27 mouse cellular contexts compared by ENCODE assay signal in the genomic region with DNA sequence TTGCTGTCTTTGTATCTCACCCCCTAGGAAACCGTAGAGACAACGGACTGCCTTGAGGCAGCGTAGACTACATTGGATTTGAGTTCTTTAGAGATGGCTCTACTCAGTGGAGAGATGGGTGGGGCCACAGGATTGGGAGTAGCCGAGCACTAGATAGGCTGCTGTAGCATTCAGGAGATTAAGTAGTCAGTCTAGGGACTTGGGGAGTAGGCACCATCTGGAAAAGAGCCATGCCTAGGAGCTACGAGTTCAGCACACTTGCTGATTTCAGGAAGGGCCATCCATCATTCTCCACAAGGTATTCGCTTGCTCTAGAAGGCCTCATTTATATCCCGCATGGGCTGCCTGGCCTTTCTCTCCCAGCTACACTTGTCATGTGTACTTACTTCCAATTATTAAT. TPM values are rescaled to one million over a fixed set of nuclear protein-coding genes. Genes with fewer than 3 reads are reported as not detected.
DNase-seq lines count a peak whose midpoint lies in the region; ATAC-seq lines count a peak whose summit lies in the region.
"Had no signal": no experiment of that assay in that cellular context is flagged by ENCODE, and none has a peak within 500 bp of the region (broad histone marks: within the 10 kb centered on the region; RNA-seq: fewer than 3 reads in every experiment).

No protein-coding gene starts in this region.

- no peaks in the 10 kb centered on the region for H3K9me3 ChIP-seq in neural tube, embryonic 14.5 days (ENCODE audit: control insufficient read depth, low read length)
- no peaks in the 10 kb centered on the region for H3K9me3 ChIP-seq in hindbrain, embryonic 15.5 days
- H3K9me3 ChIP-seq: forebrain, embryonic 10.5 days; heart, embryonic 12.5 days; kidney, embryonic 15.5 days; liver, embryonic 13.5 days; midbrain, embryonic 13.5 days; neural tube, embryonic 13.5 days had no signal

- ATAC-seq in neural tube, embryonic 14.5 days (ENCODE audit: low read depth), result peak; percentile 26; the same call in 1 of the 2 replicates
- peak; percentile 57 for ATAC-seq in hindbrain, embryonic 15.5 days (ENCODE audit: low FRiP score, low read depth)
- ATAC-seq: forebrain, embryonic 16.5 days; midbrain, embryonic 13.5 days had no signal

- H3K4me2 ChIP-seq in neural tube, embryonic 14.5 days (ENCODE audit: low read depth, low read length), result no peak overlapping the region
- H3K4me2 ChIP-seq in hindbrain, embryonic 15.5 days, result no peak overlapping the region
- H3K4me2 ChIP-seq: heart, embryonic 12.5 days; kidney, embryonic 15.5 days; liver, embryonic 13.5 days; lung, embryonic 14.5 days; midbrain, embryonic 13.5 days; neural tube, embryonic 13.5 days had no signal

- no peaks in the 10 kb centered on the region for H3K27me3 ChIP-seq in neural tube, embryonic 14.5 days (ENCODE audit: control insufficient read depth, insufficient read depth, low read length)
- H3K27me3 ChIP-seq in hindbrain, embryonic 15.5 days, result no peaks in the 10 kb centered on the region
- H3K27me3 ChIP-seq: midbrain, embryonic 13.5 days; neural tube, embryonic 13.5 days had no signal

- H3K4me3 ChIP-seq in neural tube, embryonic 14.5 days (ENCODE audit: low read depth, low read length), result no peak overlapping the region
- no peak overlapping the region for H3K4me3 ChIP-seq in hindbrain, embryonic 15.5 days
- H3K4me3 ChIP-seq: forebrain, embryonic 10.5 days; heart, embryonic 12.5 days; kidney, embryonic 15.5 days; liver, embryonic 13.5 days; midbrain, embryonic 13.5 days; neural tube, embryonic 13.5 days had no signal

- no peak overlapping the region for H3K9ac ChIP-seq in neural tube, embryonic 14.5 days (replicated peaks; ENCODE audit: low read depth, low read length)
- no peak overlapping the region for H3K9ac ChIP-seq in hindbrain, embryonic 15.5 days
- H3K9ac ChIP-seq: heart, embryonic 12.5 days; kidney, embryonic 15.5 days; liver, embryonic 13.5 days; lung, embryonic 14.5 days; midbrain, embryonic 13.5 days; neural tube, embryonic 13.5 days had no signal

- no peaks in the 10 kb centered on the region for H3K36me3 ChIP-seq in neural tube, embryonic 14.5 days (ENCODE audit: control insufficient read depth, insufficient read depth, low read length)
- no peaks in the 10 kb centered on the region for H3K36me3 ChIP-seq in hindbrain, embryonic 15.5 days
- H3K36me3 ChIP-seq: forebrain, embryonic 10.5 days; heart, embryonic 12.5 days; kidney, embryonic 15.5 days; liver, embryonic 13.5 days; midbrain, embryonic 13.5 days; neural tube, embryonic 13.5 days had no signal

- 55% methylated on average over 7 of the region's 7 CpGs for WGBS in neural tube, embryonic 14.5 days
- WGBS in hindbrain, embryonic 15.5 days, result 58% methylated on average over 7 of the region's 7 CpGs

- H3K4me1 ChIP-seq in neural tube, embryonic 14.5 days (ENCODE audit: control insufficient read depth, insufficient read depth, low read length), result no peaks in the 10 kb centered on the region
- H3K4me1 ChIP-seq in hindbrain, embryonic 15.5 days (replicated peaks), result peaks cover 15% of the 10 kb centered on the region
- H3K4me1 ChIP-seq: liver, embryonic 13.5 days; midbrain, embryonic 13.5 days had no signal

- DNase-seq in embryo, embryonic 10.5 days (ENCODE audit: low spot score), result peak; percentile 15
- DNase-seq in embryo, embryonic 11 days, result no peak
- DNase-seq in neural tube, embryonic 10.5 days (ENCODE audit: extremely low spot score, low spot score), result no peak
- no peak for DNase-seq in heart, adult 11 months
- DNase-seq in frontal cortex, adult 2 months (ENCODE audit: extremely low spot score in 1 of 2, low spot score in 1 of 2), result no peak
- DNase-seq in ovary, postnatal 14 days (ENCODE audit: low spot score), result no peak
- DNase-seq: adrenal gland, adult 2 months; cerebellum, adult 11-12 months; cerebellum, postnatal 10 days; gastrocnemius, postnatal 14 days; heart, adult 18-20 months; heart, postnatal 10 days; kidney, adult 11 months; kidney, postnatal 36 days; layer of hippocampus, postnatal 36 days; liver, embryonic 13.5 days; lung, embryonic 14.5 days; lung, postnatal 36 days had no signal

- H3K27ac ChIP-seq in neural tube, embryonic 14.5 days (ENCODE audit: low read depth, low read length), result no peak overlapping the region
- H3K27ac ChIP-seq in hindbrain, embryonic 15.5 days (replicated peaks), result peak overlapping the region; percentile 45; the same call in 1 of the 2 replicates
- H3K27ac ChIP-seq: forebrain, embryonic 10.5 days; kidney, embryonic 15.5 days; liver, embryonic 13.5 days; midbrain, embryonic 13.5 days; neural tube, embryonic 13.5 days had no signal

RNA-seq across cellular contexts. Expression of a gene that starts 6.6 kb away (rescaled TPM):
- 0.36 and 0.52 TPM in 2 replicates for polyA plus RNA-seq in neural tube, embryonic 14.5 days (2014; fragmentation: Nextera tagmentation; extraction: Ambion mirVana)
- 0.30 and 0.47 TPM in 2 replicates for polyA plus RNA-seq in hindbrain, embryonic 15.5 days (2015; fragmentation: Nextera tagmentation; extraction: Ambion mirVana)
- polyA plus RNA-seq in frontal cortex, adult 2 months (2012; rRNA removed), result 1.7 and 2.2 TPM in 2 replicates

RNA-seq across cellular contexts. Expression of a gene that starts 16.3 kb away (rescaled TPM):
- polyA plus RNA-seq in neural tube, embryonic 14.5 days (2014; fragmentation: Nextera tagmentation; extraction: Ambion mirVana), result not detected in 2 replicates
- 0.10 TPM in 1 of 2 replicates, not detected in the other for polyA plus RNA-seq in hindbrain, embryonic 15.5 days (2015; fragmentation: Nextera tagmentation; extraction: Ambion mirVana)
- 1.5 and 3.8 TPM in 2 replicates for polyA plus RNA-seq in frontal cortex, adult 2 months (2012; rRNA removed)
- polyA plus RNA-seq: forebrain, embryonic 10.5 days; forebrain, embryonic 16.5 days; heart, embryonic 12.5 days; midbrain, embryonic 13.5 days; neural tube, embryonic 13.5 days; testis, adult 2 months had no signal

RNA-seq across cellular contexts. Expression of a gene that starts 23.6 kb away (rescaled TPM):
- 132 and 146 TPM in 2 replicates for polyA plus RNA-seq in neural tube, embryonic 14.5 days (2014; fragmentation: Nextera tagmentation; extraction: Ambion mirVana)
- polyA plus RNA-seq in hindbrain, embryonic 15.5 days (2015; fragmentation: Nextera tagmentation; extraction: Ambion mirVana), result 171 and 188 TPM in 2 replicates
- polyA plus RNA-seq in frontal cortex, adult 2 months (2012; rRNA removed), result 132 and 133 TPM in 2 replicates

RNA-seq across cellular contexts. Expression of a gene that starts 35.7 kb away (rescaled TPM):
- polyA plus RNA-seq in neural tube, embryonic 14.5 days (2014; fragmentation: Nextera tagmentation; extraction: Ambion mirVana), result 36.3 and 39.1 TPM in 2 replicates
- polyA plus RNA-seq in hindbrain, embryonic 15.5 days (2015; fragmentation: Nextera tagmentation; extraction: Ambion mirVana), result 45.6 and 46.2 TPM in 2 replicates
- polyA plus RNA-seq in frontal cortex, adult 2 months (2012; rRNA removed), result 49.2 and 50.2 TPM in 2 replicates

RNA-seq across cellular contexts. Expression of a gene that starts 48.9 kb away (rescaled TPM):
- 37.6 and 48.8 TPM in 2 replicates for polyA plus RNA-seq in neural tube, embryonic 14.5 days (2014; fragmentation: Nextera tagmentation; extraction: Ambion mirVana)
- 43.3 and 44.1 TPM in 2 replicates for polyA plus RNA-seq in hindbrain, embryonic 15.5 days (2015; fragmentation: Nextera tagmentation; extraction: Ambion mirVana)
- 187 and 207 TPM in 2 replicates for polyA plus RNA-seq in frontal cortex, adult 2 months (2012; rRNA removed)
